Mouse (Mus musculus) ovary, postnatal 14 days (tissue): ENCODE data around the gene Capn7.

Source experiments
- DNase-seq: peaks from one replicate; pipeline ENCODE4 v3.0.0; 2022; ENCODE audit warnings: low spot score

Capn7 gene

GRCm38 (mm10) chr14:31365350-31365749, 28.9 kb downstream of the Capn7 start:
- peak; percentile 36 for DNase-seq

GRCm38 (mm10) chr14:31367951-31368350, 31.5 kb downstream of the Capn7 start:
- no peak for DNase-seq

DNA sequence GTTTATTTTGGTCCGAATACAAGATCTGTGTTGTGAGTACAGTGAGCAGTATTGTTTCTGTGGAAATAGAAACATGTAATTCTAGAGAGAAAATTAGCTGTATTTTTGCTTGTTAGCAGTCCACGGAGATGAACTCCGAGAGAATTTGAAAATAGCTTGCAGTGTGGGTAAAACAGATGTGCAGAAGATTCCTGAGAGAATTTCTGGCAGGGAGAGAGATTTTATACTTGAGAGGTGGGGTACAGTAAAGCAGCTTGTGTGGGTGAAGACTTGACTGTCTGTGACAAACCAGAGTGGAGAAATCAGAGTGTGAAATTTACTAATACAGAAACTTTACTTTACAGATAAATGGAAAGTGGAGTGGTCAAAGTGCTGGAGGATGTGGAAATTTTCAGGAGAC, 32.9 kb downstream of the Capn7 start:
- no peak for DNase-seq

GRCm38 (mm10) chr14:31374390-31374789, 38.0 kb downstream of the Capn7 start:
- DNase-seq: no peak

GRCm38 (mm10) chr14:31376331-31376730, 39.9 kb downstream of the Capn7 start:
- no peak for DNase-seq

- no peak for DNase-seq
Observed at GRCm38 (mm10) chr14:31382276-31382675, 45.8 kb downstream of the Capn7 start.

DNA sequence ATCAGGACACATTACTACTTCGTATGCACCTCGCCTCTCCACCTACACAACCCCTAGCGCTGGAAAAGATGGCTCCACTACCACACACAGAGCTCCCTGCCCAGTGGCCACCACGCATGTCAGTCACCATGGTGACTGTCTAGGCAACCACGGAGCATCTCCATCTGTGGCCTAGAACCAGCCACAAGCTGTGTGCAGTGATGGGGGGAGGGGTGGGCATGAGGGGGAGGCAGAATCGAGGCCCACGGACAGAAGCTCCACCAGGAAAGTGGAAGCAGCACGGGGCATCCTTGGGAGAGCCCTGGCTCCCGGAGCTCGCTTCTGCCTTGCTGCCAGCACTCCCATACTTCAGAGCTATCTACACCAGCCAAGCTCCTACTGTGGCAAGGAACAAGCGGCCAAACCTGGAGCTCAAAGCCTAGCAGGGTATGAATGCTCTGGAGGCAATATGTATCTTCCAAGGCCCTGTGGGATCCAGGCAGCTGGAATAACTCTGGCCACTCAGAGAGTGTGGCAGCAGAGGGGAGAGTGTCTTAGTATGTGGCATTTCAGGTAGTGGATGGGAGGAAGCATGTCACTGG, 47.1 kb downstream of the Capn7 start:
- no peak for DNase-seq

DNA sequence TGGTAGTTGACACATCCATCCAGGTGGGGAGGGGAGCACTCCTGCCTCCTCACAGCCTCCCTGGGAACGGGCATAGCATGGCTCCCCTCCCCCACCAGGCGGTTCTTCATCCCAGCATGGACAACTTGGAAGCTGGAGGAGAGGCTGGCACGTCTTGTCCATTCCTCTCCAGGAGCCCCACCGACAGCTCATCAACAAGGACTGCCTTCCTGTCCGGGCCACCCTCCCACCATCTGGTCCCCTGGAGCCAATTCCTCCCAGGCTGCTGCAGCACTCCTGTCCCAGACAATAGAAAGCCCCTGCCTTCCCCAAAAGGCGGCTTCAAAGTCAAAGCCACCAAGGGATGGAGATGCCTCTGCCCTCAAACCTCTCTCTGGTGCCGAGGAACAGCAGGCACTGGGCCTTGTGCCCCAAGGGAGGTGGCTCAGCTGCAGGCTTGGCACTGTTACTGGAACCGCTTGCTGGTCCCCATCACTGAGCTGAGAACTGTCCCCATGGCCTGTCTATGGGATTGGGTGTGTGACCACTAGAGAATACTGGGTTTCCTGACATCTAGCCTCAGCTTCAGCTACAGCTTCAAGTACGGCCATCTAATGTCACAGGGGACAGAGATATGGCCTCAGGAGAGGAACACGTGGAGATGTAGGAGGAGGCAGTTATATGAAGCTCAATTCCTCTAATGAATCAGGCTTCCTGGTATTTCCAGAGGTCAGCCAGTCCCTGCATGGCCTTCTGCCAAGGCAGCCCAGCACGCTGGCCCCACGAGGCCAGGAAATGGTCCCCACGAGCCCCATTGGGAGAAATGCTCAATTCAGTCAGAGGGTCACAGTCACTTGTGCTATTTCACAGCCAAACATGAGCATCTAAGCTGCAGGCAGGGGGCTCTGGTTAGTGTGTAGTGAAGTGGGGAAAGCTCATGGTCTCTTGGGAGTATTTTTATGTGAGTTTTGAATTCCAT, 48.2 kb downstream of the Capn7 start:
- DNase-seq: no peak

- no peak for DNase-seq
Observed at GRCm38 (mm10) chr14:31385406-31385805, 49.0 kb downstream of the Capn7 start.

DNA sequence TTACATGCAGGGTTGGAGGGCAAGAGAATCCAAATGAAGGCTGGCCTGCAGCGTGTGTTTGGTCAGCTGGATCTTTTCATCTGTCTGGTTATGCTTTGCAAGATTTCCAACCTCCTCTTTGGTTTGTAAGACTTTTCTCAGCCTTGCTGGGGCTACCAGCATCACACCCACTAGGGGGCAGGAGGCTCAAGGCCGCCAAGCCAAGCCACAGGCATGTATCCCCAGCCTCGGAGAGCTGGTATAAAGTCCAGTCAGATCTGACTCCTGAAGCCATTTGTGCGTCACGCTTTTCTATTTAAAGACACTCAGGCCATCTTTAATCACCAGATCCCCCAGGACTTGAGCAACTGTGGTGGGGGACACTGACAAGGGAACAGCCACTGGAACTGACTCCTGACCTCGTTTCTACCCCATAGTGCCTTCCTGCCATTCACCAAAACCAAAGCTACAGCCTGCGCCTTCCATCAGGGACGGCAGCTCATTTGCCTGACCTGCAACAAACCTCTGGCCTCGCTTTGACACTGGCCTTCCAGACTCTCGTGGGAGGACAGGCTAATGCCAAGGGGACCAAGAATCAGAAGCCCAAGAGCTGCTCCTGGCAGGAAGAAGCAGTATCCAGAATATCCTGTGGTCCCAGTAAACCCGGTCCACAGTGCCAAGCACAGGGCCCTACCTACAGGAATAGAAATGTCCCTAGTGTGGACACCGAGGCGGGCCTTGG, 49.7 kb downstream of the Capn7 start:
- DNase-seq: peak; percentile 81

DNA sequence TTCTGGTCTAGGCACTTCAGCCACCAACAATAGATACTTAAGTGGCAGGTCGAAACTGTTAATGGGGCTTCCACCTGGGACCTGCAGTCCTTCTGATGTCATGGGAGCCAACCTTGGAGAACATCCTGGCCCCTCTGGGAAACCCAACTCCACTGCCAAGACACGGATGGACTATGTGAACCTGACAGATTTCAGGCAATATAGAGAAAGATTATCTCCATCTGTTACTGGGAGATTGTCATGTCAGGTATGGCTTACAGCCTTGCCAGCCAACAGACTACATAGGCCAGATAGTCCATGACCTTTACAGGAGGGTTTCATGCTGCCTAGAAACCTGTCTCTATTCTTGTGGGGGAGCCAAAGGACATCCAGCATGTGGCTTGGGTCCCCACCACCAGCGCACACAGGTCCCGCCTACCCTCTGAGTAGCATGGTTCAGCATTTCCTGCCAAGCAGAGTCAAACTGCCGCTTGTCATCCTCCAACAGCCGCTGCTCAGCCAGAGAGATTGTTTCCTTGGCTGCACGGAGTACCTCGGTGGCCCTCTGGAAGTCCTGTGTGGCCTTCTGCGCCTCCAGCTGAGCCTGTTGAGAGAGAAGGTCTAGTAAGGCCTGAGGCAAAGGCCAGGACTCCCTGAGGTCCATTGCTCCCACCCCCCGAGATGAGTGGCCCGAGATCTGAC, 51.0 kb downstream of the Capn7 start:
- DNase-seq: no peak

- DNase-seq: no peak
Observed at GRCm38 (mm10) chr14:31388086-31388872, 51.8 kb downstream of the Capn7 start.

DNA sequence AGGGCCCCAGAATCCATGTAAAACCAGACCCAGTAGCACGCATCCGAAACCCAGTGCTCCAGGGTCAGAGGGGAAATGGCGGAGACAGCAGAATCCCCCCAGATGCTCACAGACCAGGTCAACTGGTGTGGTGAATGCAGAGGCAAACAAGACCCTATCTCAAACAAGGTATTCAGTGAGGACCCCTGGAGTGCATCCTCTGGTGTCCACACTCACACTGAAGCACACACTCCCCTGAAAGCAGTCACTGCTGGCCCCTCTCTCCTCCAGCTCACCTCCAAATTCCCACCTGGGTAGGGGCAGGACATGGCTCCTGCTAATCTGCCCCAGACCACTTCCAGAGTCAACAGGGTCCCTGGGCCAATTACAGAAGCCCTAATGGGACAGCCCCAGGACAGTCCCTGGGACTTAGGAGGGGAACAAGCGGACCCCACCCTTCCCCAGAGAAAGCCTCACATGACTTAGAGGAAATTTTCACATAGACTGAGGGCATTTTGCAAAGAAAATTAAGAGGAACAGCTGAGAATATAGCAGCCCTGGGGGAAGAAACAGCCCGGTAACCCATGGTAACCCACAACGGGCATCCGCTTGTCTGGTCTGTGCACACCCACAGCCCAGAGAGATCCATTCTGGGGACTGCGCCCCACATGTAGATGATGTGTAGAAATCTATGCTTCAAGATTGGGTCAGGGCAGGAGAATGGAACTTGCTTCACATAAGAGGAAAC, 53.1 kb downstream of the Capn7 start:
- DNase-seq: no peak

DNA sequence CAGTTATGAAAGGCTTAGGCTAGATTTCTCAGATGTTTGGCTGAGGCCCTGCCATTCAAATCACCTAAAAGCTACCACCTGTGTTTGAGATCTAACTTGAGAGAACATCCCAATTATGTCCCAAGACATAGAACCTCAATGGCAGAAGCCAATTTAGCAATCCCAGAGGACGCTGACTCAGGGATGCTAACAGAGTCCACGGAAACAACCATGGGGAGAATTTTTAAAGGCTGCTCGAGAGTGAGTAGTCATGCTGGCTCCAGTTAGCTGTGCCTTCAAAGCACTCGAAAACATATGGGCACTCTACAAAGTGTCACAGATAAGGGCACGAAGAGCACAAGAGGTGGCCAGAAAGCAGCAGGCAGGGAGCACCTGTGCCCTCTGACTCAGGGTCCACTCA, 55.9 kb downstream of the Capn7 start:
- no peak for DNase-seq

DNA sequence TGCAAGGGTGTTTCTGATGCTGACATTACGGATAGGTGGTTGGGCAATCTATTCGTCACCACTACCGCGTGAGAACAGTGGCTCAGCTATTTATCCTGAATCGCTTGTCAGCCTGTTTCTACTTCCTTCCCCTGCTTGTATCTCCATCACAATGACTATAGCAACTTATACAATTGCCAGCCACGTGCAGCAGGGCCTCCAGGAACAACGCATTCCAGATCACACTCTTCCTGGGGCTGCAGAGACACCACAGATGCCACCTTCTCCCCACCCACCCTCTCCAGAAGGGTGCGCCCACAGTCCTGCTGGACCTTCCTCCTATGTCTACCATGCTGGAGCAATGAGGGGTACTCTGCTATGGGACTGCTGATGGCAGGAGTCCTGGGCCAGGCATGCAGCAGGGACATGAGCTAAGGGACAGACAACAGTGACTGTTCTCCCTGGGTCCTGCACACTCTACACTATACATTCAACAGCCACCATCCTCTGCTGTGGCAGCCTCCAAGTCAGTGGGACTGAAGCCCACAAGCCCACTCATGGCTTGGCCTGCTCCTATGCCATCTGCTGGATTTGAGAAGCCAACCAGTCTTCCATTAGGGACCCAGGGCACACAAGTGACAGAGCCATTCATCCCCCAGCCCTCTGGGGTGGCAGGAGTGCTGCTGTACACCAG, 56.6 kb downstream of the Capn7 start:
- no peak for DNase-seq

DNA sequence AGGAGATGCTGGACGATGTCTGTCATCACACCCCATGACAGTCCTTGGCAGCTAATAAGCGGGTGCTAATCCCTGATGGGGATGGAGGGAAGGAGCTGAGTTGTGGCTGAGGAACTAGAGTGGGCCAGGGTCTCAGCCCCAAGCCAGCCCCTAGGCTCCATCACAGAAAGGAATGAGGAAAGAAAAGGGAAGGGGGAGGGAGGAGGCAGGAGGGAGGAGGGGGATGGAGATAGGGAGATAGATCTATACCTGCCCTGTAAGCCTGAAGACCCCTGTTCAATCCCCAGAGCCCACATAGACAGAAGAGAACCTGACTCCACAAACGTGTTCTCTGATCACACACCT, 57.1 kb downstream of the Capn7 start:
- no peak for DNase-seq

- no peak for DNase-seq
Observed at GRCm38 (mm10) chr14:31393936-31394630, 57.6 kb downstream of the Capn7 start.

DNA sequence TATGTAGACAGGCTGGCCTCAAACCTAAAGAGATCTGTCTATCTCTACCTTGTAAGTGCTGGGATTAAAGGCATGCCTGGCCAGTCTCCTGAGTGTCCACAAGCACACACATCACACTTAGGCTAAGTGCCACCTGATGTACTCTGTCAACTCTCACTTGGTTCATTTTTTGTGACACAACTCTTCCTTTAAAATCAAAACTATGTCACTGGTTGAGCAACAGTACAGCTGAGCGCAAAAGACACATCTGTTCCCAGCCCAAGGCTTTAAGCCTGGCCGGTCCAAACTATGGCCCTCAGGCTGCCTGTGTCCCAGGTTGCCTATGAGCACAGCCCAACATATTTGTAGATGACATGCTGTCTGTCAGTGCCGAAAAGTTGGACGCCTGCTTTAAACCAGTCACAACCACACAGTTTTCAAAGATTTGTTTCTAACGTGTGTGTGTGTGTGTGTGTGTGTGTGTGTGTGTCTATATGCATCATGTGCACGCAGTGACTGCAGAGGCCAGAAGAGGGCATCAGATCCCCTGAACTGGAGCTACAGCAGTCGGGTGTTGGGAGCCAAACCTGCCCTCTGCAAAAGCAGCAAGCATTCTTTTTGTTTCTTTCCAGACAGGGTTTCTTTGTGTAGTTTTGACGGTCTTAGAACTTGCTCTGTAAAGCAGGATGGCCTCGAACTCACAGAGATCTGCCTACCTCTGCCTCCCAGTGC, 58.5 kb downstream of the Capn7 start:
- no peak for DNase-seq

GRCm38 (mm10) chr14:31395629-31396199, 59.3 kb downstream of the Capn7 start:
- no peak for DNase-seq
